Mouse (Mus musculus) embryo, embryonic 9.5 days (tissue): ENCODE measurements around the gene Hes3.

Source experiments
- DNase-seq: peaks from one replicate; pipeline ENCODE4 v3.0.0-alpha.2; 2017; ENCODE audit errors: extremely low spot score

Hes3 gene

DNA sequence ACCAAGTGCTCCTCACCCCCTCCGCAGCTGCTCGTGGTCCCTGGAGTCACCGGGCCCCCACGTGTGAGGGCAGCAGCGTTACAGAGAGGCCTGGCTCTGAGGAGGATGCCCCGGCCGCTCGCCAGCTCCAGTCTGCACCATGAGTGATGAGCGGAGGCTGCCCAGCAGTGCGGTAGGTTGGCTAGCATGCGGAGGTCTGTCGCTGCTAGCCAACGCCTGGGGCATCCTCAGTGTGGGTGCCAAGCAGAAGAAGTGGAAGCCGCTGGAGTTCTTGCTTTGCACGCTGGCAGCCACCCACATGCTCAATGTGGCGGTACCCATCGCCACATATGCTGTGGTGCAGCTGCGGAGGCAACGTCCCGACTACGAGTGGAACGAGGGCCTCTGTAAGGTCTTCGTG, 12.5 kb downstream of the Hes3 start:
- no peak for DNase-seq

DNA sequence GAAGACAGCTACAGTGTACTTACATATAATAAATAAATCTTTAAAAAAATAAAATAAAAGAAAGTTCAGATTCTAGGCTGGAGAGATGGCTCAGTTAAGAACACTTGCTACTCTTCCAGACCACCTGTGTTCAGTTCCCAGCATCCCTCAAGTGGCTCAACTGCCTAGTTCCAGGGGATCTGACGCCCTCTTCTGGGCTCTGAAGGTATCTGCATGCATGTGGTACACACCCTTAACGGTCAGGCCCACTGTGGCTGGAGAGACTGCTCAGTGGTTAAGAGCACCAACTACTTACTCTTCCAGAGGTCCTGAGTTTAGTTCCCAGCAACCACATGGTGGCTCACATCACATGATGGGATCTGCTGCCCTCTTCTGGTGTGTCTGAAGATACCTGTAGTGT, 13.5 kb downstream of the Hes3 start:
- DNase-seq, result no peak

DNA sequence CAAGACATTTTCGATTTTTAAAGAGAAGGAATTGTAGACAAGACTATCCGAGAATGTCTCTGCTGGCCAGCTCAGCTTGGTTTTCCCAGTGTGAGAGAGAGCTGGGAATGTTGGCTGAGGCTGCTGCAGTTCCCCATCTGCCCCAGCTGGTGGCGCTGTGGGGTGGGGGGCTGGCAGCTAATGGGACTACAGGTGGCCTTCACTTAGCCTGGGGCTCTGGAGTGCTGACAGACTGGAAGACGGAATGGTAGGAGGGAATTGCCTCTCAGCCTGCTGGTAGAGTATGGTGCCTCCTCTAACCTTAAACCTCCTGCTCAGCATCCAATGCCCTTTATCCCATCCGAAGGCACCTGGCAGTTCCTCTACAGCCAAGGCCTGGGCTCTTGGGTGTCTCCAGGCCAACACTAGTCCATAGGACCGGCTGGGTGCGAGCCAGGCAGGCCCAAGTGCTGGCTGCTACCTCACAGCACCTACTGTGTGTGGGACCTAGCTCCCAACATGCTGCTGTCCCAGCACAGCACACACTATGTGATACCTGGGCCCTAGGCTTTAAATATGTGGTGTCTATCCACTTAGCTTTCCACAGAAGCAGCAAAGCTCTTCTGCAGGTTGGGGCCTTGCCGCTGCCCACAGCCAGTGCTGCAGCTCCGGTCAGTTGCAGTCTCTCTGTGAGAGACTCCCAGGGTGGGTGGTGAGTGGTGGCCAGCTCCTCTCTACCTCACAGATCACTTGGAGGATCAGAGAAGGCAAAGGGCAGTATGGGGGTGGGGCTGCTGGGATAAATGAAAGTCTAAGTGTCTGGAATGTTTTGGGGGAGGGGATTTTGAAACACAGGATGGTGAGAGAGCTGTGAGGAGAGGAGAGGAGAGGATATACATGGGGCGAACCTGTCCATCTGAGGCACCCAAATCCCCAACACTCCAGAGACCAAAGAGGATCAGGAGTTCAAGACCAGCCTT, 14.8 kb downstream of the Hes3 start:
- DNase-seq, result peak; percentile 59

- no peak for DNase-seq
These were observed 16.8 kb downstream of the Hes3 start for GRCm38 (mm10) chr4:152274681-152275131.

DNA sequence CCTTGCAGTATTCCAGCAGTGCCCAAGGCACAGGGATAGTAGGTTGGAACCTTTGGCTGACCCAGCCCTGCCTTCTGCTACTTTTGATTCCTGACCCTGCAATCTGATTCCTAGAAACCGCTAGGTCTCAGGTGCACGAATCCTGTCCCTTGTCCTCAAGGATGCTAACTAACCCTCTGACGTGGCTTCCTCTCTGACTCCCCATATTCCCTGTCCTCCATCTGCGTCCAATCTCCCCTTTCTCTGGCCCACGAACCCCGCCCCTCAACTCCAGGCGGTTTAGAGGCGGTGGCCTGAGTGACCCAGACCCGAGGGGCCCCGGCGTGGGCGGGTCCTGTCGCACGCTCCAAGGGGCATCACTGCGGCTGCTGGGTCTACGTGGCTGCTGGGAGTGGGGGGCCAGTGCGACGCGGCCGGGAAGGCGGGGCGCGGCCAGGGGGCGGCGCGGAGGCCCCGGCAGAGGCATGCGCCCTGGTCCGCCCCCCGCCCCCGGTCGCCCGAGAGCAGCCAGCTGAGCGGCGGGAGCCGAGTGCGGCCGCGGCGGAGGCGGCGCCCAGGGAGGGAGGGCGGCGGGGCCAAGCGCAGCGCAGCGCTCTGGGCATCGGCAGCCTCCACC, 17.7 kb downstream of the Hes3 start, which contains the start of gene Gpr153:
Gene Gpr153 (plus strand): TSS at position 612 of the 616 bp plus-strand sequence.
- peak; percentile 72 for DNase-seq

- DNase-seq, result no peak
These were observed 18.3 kb downstream of the Hes3 start for GRCm38 (mm10) chr4:152273191-152273590.

- no peak for DNase-seq
These were observed 18.9 kb downstream of the Hes3 start for GRCm38 (mm10) chr4:152272449-152273049.

DNA sequence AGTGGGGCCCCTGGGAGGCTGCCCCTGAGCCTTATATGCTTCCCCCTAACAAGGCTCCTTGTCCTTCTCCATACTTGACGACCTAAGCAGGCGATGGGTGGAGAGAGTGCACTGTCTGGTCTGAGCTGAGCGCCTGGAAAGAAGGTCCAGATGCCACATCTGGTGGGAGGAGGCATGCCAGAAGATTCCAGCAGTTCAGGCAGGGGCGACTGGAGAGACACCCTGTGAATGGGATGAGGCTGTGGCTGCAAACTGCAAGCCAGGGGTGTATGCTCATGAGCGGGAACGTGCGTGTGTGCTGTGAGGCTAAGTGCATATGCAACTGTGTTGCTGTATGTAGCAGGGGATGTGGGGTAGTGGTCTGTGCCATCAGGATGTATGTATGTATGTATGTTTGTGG, 19.5 kb downstream of the Hes3 start:
- DNase-seq, result no peak

- DNase-seq, result no peak
These were observed 20.1 kb downstream of the Hes3 start for GRCm38 (mm10) chr4:152271334-152271733.

- DNase-seq, result no peak
These were observed 20.9 kb downstream of the Hes3 start for GRCm38 (mm10) chr4:152270599-152270998.

DNA sequence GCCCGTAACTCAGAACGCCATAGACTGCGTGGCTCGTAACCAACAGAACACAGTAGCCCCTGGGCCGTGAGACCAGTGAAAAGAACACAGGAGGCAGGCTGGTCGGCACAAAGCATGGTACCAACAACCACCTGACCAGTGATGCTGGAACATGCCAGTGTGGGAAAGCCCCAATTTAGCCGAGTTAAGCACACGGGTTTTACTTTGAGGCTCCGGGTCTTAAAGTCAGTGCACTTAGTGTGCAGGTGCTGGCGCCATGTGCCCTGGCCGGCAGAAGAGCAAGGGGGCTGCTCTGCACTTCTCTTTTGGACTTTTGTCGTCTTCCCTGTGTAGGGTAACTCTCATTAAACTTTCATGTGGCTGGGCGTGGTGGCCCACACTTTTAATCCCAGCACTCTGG, 21.5 kb downstream of the Hes3 start:
- DNase-seq, result no peak

- DNase-seq, result no peak
These were observed 23.6 kb downstream of the Hes3 start for GRCm38 (mm10) chr4:152267748-152268369.

DNA sequence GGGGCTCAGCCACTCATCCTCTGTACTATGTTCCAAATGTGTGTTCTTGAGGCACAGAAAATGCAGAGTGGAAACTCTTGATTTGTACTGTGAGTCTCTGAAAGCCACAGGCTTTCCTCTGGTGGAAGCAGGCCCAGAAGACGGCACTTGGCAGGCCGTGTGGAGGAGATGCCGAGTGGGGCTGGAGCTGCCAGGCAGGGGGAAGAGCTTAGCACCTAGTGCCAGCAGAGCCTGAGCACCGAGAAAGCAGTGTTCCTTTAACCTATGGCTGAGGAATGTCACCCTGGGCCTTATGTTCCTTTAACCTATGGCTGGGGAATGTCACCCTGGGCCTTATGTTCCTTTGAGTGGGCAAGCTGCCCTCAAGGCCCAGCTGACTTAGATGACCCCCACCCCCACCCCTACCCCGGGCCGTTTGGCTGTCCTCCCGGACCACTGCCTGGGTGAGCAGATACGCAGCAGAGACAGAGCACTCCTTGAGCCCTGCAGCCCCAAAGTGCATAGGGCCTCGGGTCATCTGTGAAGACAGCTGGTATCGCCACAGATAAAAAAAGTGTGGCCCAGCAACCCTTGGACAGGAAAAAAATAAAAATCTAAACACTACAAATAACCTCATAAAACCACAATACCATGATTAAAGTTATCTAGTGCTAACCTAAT, 25.1 kb downstream of the Hes3 start:
- no peak for DNase-seq

DNA sequence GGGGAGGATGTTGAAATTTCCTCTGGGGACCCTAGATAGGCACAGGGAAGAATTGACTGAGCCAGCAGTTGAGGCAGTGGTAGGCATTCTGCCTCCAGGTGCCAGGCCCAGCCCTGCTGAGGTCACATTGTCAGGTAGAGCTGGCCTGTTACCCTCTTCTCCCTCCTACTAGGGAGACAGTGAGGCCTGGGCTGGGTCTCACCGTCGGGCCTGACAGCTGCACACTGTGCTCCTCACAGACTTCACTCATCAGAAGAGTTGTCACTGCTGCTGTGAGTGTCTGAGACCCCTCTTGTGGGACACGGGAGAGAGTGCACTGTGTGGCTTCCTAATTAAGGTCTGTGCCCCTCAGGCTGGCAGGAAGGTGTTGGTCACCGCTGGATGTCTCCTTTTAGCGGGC, 25.7 kb downstream of the Hes3 start:
- DNase-seq, result no peak

- no peak for DNase-seq
These were observed 26.4 kb downstream of the Hes3 start for GRCm38 (mm10) chr4:152264867-152265568.

DNA sequence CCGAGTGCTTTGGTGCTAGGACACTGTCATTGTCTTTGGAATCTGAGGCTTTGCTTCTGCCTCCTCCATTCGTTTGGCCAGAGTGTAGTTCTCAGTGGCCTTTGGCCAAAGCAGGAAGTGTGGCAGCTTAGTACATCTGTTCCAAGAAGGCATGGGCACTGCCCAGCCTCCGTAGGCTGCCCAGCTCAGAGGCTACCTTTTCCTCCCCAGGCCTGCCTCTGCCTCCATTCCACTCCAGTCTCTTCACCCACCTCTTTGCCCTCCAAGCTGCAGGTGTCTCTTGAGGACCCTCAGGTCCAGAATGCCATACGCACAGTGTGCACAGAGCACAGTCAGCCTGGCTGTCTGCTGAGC, 27.3 kb downstream of the Hes3 start:
- no peak for DNase-seq

- peak; percentile 69 for DNase-seq
These were observed 27.8 kb downstream of the Hes3 start for GRCm38 (mm10) chr4:152263512-152264176.

DNA sequence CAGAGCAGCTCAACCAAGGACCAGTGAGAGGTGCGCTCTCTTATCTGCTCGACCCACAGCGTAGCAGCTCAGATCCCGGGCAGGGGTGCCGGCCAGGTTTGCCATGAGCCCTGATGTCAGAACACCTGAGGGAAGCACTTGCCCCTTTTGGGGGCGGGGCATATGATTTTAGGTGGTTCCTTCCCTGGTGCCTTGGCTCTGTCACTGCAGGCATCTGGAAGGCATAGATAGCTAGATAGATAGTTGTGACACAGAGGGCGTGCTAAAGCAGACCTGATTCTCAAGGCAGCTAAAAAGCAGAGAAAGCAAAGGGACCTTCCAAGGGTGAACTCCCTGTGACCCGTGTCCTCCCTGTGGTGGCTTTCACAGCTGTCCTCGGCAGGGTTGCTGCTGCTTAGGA, 28.4 kb downstream of the Hes3 start:
- DNase-seq, result no peak

GRCm38 (mm10) chr4:152262187-152262586, 29.3 kb downstream of the Hes3 start:
- DNase-seq, result no peak

- DNase-seq, result no peak
These were observed 31.0 kb downstream of the Hes3 start for GRCm38 (mm10) chr4:152260451-152260850.
